Mouse (Mus musculus) Patski (cell line): Measurements from ENCODE around the gene Prpf38b. TPM values are rescaled to one million over a fixed set of nuclear protein-coding genes. Genes with fewer than 3 reads are reported as not detected.
"Not testable (repeated sequence)": the region's sequence is repeated elsewhere in the genome, so short reads cannot be mapped to it uniquely, and the experiment has no call there.

Experiments used
- ATAC-seq: fragments of 100-300 bp; one replicate; pipeline ENCODE4 v1.8.0; 2021
- CTCF ChIA-PET: fragments of 350-600 bp; sonication (Branson Sonifier 250); formaldehyde crosslinking; loops from one replicate; lab custom pipeline; 2022; ENCODE audit warnings: inconsistent platforms; lab: Charles Lee
- POLR2A ChIA-PET: fragments of 350-600 bp; sonication (Branson Sonifier 250); formaldehyde crosslinking; loops from one replicate; lab custom pipeline; 2022; ENCODE audit warnings: antibody characterized with exemption, inconsistent platforms; lab: Charles Lee
- DNase-seq: peaks from one replicate; pipeline ENCODE4 v3.0.0-alpha.2; 2011; ENCODE audit warnings: low read depth, low spot score
- H3K27me3 ChIP-seq: fragments of 371-371 bp; one replicate; pipeline ENCODE4 v1.5.1; 2021
- CTCF ChIP-seq: fragments of 100-300 bp; IDR thresholded peaks from one replicate; pipeline ENCODE4 v1.5.1; 2021
- in situ Hi-C: fragments of 300-500 bp; cut with MboI; formaldehyde crosslinking; loops from 3 replicates; pipeline ENCODE4 v1.11.1; 2018; ENCODE audit warnings: low pct_unique_long_range_greater_than_20kb, mixed read lengths
- polyA plus RNA-seq: library from polyadenylated mRNA; unstranded; gene quantifications from one replicate; pipeline ENCODE4 v1.2.3, GENCODE M21; 2021

Gene Prpf38b
- polyA plus RNA-seq, 1 experiment from 2014 or later: 115 TPM

DNA sequence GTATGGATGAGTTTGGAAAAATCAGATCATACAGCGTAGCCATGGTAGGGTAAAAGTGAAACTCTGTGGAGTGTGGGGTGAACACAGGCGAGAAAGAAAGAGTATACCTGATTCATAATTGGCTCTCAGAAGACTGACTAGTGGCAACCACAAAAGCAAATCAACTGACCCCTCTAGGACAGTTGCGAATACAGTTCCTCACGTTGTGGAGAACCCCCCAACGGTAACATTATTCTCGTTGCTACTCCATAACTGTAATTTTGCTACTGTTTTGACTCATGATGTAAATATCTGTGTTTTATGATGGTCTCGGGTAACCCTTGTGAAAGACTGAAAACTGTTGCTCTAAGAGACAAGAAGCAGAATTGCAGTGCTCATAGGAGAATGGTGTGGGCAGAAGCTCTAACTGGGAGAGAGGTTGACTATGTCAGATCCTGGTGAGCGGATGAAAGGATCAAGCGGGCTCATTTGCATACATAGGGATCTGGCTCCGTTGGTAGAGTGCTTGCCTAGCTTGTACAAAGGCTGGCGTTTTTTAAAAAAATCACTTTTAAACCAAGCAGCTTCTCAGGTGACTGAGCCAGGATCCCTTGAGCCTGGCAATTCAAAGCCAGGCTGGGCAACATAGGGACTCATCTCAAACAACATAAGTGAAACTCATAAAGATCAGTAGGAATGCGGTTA is 24.5 kb downstream of the Prpf38b start:
- ATAC-seq: no peak
- TF ChIP-seq CTCF: no peak
- ChIA-PET CTCF (interaction anchor here (1.5 to 2.1 kb wide), 2 partner anchors 13 to 28 kb away, joined by 4 to 5 read pairs; no protein-coding TSS in a partner anchor), POLR2A (interaction anchor here (1.3 kb wide), 1 partner anchor 19 kb away, joined by 3 read pairs; no protein-coding TSS in a partner anchor)
- no peaks in the 10 kb centered on the region for H3K27me3 ChIP-seq
- DNase-seq: no peak
- in situ Hi-C loops: no loop called here

DNA sequence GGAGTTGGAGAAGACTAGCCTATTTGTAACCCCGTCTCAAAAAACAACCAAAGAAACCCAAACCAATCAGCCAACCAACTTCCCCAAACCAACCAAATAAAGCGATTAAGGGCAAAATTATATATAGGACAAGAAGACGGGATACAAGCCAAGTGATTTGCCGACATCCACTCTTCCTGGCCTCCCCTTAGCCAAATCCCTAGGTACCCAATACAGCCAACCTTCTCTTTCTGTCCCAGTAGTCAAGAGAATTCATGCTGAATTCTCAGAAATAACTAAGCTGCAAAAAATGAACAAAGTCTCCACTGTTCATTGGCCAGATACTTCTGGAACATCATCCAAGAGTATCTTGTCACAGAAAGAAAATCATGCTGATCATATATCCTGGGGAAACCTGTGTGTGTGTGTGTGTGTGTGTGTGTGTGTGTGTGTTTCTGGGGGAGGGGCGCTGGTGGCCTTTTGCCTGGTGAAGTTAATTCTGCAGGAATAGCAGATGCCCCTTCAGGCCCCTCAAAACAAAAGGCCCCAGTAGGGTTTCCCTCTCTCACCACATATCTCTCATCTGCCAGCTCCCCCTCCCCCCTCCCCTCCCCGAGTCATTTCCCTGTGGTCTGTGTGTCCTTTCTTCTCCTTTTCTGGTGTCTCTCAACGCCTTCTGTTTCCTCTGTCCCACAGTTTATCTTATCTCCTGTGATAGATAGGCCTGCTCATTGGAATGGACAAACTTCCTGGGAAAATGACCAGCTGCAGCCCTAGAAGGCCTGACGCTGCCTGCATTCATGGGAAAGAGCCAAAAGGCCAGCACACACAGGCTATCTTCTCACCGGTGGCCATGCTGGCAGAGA is 25.6 kb downstream of the Prpf38b start:
- POLR2A ChIA-PET: interaction anchor here (0.7 to 1.3 kb wide), 3 partner anchors 17 to 236 kb away, joined by 3 to 6 read pairs (median 6); no protein-coding TSS in a partner anchor
- CTCF ChIA-PET: interaction anchor here (1.1 to 2.1 kb wide), 4 partner anchors 12 to 41 kb away, joined by 3 to 5 read pairs (median 4); no protein-coding TSS in a partner anchor

DNA sequence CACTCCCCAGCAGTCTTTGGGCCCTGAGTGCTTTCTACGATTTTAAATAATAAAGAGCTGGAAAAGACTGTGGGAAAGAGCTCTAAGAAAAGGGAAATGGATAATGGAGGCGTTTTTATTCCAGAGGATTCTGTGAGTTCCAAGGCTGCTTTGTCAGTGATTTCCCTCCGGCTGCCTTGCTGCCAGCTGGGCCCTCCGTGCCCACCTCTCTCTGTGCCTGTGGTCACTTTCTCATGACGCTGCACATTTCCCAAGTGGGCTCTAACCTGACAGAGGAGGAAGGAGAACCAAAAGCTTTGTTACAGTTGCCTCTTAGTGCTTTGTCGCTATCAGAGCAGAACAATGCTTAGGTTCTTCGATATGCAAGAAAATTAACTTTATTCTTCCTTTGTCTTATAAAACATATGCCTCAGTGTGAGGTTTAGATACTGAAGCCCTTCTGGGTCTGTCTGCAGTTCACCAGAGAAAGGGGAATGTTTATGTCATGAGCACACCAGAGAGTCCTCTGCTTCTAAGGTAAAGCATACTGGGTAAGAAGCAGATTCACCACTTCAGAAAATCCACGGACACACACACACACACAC is 26.7 kb downstream of the Prpf38b start:
- no peak for DNase-seq
- ChIA-PET POLR2A (interaction anchor here (0.7 to 0.8 kb wide), 3 partner anchors 20 to 235 kb away, joined by 3 to 6 read pairs (median 6); no protein-coding TSS in a partner anchor), CTCF (interaction anchor here (1.1 to 1.4 kb wide), 2 partner anchors 20 to 40 kb away, joined by 3 read pairs; no protein-coding TSS in a partner anchor)
- no peak for ATAC-seq
- H3K27me3 ChIP-seq: no peaks in the 10 kb centered on the region
- in situ Hi-C loops: no loop called here
- no peak for TF ChIP-seq CTCF

More for the DNA sequence above, 25.6 kb downstream of the Prpf38b start:
- TF ChIP-seq CTCF: no peak
- in situ Hi-C loops: no loop called here
- no peaks in the 10 kb centered on the region for H3K27me3 ChIP-seq
- DNase-seq (no peak), ATAC-seq (no peak)

DNA sequence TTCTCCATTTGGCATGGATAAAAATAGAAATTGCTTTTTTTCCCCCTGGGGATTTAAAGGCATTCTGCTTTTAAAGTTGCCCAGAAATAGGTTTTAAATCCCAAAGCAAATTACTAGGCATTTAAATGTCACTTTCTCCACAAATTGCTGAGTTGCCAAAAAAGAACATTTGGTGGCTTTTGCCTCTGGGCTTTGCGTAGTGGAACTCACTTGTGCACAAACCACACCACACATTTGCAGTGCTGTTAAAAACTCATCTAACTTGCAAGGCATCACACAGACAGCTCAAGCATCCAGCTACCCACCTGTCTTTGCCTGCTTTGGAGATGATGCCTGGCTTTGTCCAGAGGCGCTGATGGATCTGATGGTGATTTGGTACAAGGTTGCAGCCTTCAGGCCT is 28.5 kb downstream of the Prpf38b start:
- ChIA-PET CTCF (interaction anchor here (0.7 to 1.4 kb wide), 4 partner anchors 11 to 42 kb away, joined by 3 to 7 read pairs (median 4); no protein-coding TSS in a partner anchor), POLR2A (no interaction called here)
- in situ Hi-C loops: no loop called here
- no peak for ATAC-seq
- no peak for DNase-seq
- no peak for TF ChIP-seq CTCF
- no peaks in the 10 kb centered on the region for H3K27me3 ChIP-seq

DNA sequence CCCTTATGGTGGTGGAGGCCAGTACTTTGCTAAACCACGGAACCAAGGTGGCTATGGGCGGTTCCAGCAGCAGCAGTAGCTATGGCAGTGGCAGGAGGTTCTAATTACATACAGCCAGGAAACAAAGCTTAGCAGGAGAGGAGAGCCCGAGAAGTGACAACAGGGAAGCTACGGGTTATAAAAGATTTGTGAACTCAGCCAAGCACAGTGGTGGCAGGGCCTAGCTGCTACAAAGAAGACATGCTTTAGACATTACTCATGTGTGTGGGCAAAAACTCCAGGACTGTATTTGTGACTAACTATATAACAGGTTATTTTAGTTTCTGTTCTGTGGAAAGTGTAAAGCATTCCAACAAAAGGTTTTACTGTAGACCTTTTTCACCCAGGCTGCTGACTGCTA is 29.7 kb downstream of the Prpf38b start:
- ATAC-seq, POLR2A ChIA-PET, H3K27me3 ChIP-seq, in situ Hi-C loops: not testable (repeated sequence)
- CTCF ChIA-PET: interaction anchor here (1.0 to 1.7 kb wide), 3 partner anchors 10 to 19 kb away, joined by 3 to 5 read pairs (median 3); no protein-coding TSS in a partner anchor
- DNase-seq: peak; percentile 53

DNA sequence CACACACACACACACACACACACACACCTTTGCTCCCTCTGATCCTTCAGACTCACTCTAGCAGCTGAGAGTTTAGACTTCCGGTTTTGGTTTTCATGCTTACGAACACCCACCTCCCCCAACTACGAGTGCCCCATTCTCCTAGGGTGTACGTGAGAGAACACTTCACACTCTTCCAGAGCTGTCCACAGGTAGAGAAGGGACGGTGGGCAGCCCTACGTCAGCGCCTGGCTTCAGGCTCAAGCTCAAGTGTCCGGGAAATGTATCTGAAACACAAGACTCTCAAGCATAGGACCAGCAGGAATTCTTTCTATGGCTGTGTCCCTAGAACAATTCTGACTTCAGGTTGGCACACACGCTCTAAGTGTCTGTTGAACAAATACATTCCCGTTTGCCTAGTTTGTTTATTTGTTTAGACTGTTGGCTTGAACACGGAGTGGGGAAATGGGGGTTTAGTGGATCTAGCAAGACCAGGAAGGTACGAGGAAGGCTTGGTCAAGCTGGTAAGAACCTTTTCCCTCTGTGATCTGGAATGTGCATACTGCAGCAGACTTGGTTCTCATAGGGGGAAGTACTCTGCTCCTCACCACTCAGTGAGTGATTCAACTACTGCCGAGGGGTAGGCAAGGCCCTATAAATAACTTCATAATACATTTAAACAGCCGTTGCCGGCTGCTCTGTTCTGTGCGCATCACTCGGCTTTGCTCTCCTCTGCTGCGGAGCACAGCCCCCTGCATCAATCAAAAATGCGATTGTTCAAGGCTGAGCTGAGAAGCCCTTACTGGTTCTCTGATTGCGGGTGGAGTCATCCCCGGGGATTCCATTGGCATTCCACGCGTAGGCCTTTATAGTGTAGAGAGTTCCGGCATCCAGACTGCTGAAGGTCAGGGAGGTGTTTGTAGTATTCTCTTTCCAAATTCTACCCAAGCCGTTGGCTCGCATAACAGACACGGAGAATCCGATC is 30.7 kb downstream of the Prpf38b start:
- ATAC-seq (no peak), DNase-seq (no peak)
- CTCF ChIA-PET: interaction anchor here (0.7 to 1.8 kb wide), 6 partner anchors 9 to 25 kb away, joined by 3 to 5 read pairs (median 4); no protein-coding TSS in a partner anchor
- POLR2A ChIA-PET: no interaction called here
- TF ChIP-seq CTCF: no peak
- in situ Hi-C loops: no loop called here
- no peaks in the 10 kb centered on the region for H3K27me3 ChIP-seq

DNA sequence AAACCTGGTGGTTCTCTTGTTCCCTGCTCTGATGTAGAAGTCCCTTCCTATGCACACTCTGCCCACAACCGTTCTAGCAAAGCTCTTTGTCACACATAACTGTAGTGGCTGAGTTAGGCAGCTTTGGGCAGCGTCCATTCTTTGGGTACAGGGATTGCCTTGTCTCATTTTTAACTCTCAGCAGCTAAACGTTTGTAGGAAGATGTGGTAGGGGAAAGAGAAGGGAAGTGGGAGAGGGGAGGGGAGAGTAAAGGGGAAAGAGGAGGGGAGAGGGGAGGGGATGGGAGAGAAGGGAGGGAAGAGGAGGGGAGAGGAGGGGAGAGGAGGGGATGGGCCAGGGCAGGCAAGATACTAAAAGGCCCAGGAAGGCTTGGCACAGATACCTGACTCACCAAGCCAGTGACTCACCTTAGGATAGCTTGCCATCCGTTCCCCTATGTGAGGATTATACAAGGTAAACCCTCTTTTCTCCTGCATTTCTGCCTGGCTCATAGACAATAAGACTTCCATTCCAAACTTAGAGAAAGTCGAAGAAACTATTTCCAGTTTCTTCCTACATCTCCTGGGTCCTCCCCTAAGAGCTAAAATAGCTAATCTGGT is 31.6 kb downstream of the Prpf38b start:
- no peaks in the 10 kb centered on the region for H3K27me3 ChIP-seq
- POLR2A ChIA-PET: no interaction called here
- in situ Hi-C loops: no loop called here
- TF ChIP-seq CTCF: no peak
- no peak for ATAC-seq
- CTCF ChIA-PET: interaction anchor here (0.7 to 1.8 kb wide), 6 partner anchors 9 to 27 kb away, joined by 3 to 8 read pairs (median 3); no protein-coding TSS in a partner anchor
- no peak for DNase-seq

DNA sequence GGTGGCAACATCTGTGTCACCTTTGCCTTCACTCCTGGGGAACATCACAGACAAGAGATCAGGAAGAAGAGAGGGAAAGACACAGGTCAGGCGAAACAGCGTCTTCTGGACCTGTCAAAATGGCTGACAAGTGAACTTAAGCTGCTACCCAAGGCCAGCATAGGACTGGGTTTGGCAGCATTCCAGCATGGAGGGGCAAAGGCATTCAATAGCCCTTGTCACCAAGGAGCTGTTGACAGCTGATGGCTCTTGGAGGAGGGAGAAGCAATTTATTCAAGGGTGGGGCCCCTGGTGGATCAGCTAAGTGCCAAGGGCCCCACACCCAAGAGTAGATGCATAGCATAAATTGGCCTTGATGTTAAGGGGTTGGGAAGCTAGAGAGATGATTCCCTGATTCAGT is 32.4 kb downstream of the Prpf38b start:
- CTCF ChIA-PET: interaction anchor here (0.7 to 1.8 kb wide), 5 partner anchors 8 to 27 kb away, joined by 3 to 8 read pairs (median 3); no protein-coding TSS in a partner anchor
- DNase-seq (no peak), ATAC-seq (no peak)
- POLR2A ChIA-PET: no interaction called here
- no peak for TF ChIP-seq CTCF
- H3K27me3 ChIP-seq: no peaks in the 10 kb centered on the region
- in situ Hi-C loops: no loop called here

DNA sequence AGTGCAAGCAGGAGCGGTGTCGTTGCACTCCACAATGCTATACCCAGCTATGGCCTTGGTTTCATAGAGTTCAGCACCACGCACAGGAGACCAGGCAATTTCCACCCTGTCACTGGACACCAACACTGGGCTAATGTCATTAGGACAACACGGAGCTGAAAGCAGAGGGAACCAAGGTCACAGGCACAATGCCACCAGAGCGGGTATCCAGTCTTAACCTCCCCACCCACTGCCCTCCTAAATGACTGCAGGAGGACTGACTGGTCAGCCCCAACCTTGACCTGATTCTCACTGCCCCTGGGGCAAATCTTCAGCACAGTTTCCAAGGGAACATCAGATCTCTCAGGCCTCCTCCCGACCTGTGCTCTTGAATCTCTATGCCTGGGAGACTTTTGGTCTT is 40.9 kb downstream of the Prpf38b start:
- ChIA-PET CTCF (interaction anchor here (0.7 kb wide), 1 partner anchor 9 kb away, joined by 3 read pairs; no protein-coding TSS in a partner anchor), POLR2A (no interaction called here)
- H3K27me3 ChIP-seq: no peaks in the 10 kb centered on the region
- DNase-seq (no peak), ATAC-seq (no peak)
- no peak for TF ChIP-seq CTCF
- in situ Hi-C loops: no loop called here
